Mouse (Mus musculus) cortical plate, adult 2 months (tissue): ENCODE results near the gene Nek2.

ENCODE experiments used
- CTCF ChIP-seq: fragments of 200-500 bp; IDR thresholded peaks from 2 replicates; pipeline ENCODE4 v1.5.1; 2011; ENCODE audit warnings: mild to moderate bottlenecking, control low read depth, low read length; ENCODE audit not compliant: insufficient read depth; ENCODE audit errors: extremely low read depth
- POLR2A ChIP-seq: fragments of 200-500 bp; IDR thresholded peaks from 2 replicates; pipeline ENCODE4 v1.6.1; 2011; ENCODE audit warnings: mild to moderate bottlenecking, low read length, control low read depth; ENCODE audit not compliant: insufficient read depth; ENCODE audit errors: extremely low read depth

- TF ChIP-seq CTCF (no peak), POLR2A (no peak)
Measured at GRCm38 (mm10) chr1:191807979-191808378, 13.3 kb upstream of the Nek2 start.
